Mouse (Mus musculus): ENCODE results near the gene Scai.

DNA sequence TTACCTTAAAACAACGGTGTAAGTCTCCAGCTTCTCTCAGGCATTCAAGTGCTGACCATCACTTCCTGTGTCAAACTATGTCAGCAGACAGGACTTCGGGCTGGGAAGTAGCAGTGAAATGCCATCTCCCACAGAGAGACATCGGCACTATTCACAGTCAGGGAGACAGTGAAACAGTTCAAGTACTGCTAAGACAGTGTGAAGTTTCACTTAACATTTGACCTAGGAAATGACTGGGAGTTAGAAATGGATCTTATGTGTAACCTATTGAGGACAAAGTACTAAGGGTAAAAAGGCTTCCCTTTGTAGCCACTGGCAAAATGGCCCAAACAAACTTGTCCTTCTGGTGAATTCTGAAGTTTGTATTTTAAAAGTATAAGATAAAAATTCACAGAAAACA is 107.8 kb downstream of the Scai start:
- no peak for TF ChIP-seq CTCF (IDR thresholded peaks at IDR 0.05; ENCODE audit: borderline replicate concordance, control insufficient read depth, extremely low read depth, insufficient read depth, low read length, poor library complexity)
- no peak for TF ChIP-seq POLR2A (IDR thresholded peaks at IDR 0.05; ENCODE audit: control insufficient read depth, extremely low read depth, insufficient read depth, low read length, poor library complexity)

All from thymus, adult 2 months (tissue).